Mouse (Mus musculus) cortical plate, adult 2 months (tissue): ENCODE results near the gene Ttc30a2. TPM values are rescaled to one million over a fixed set of nuclear protein-coding genes. Genes with fewer than 3 reads are reported as not detected.
A peak's percentile ranks its signal among the peaks of the same experiment; 100 is the strongest.

Source experiments
- H3K27ac ChIP-seq: fragments of 200-500 bp; 2 replicates; pipeline ENCODE4 v1.5.1; 2012; ENCODE audit warnings: low read length, control low read depth, inconsistent platforms; ENCODE audit not compliant: insufficient read depth
- H3K4me1 ChIP-seq: fragments of 200-500 bp; 2 replicates; pipeline ENCODE4 v1.6.1; 2011; ENCODE audit warnings: low read length; ENCODE audit not compliant: control insufficient read depth, insufficient read depth
- H3K4me3 ChIP-seq: fragments of 200-500 bp; 2 replicates; pipeline ENCODE4 v1.5.1; 2011; ENCODE audit warnings: mild to moderate bottlenecking, low read length, control low read depth; ENCODE audit not compliant: insufficient read depth
- CTCF ChIP-seq: fragments of 200-500 bp; IDR thresholded peaks from 2 replicates; pipeline ENCODE4 v1.5.1; 2011; ENCODE audit warnings: mild to moderate bottlenecking, control low read depth, low read length; ENCODE audit not compliant: insufficient read depth; ENCODE audit errors: extremely low read depth
- POLR2A ChIP-seq: fragments of 200-500 bp; IDR thresholded peaks from 2 replicates; pipeline ENCODE4 v1.6.1; 2011; ENCODE audit warnings: mild to moderate bottlenecking, low read length, control low read depth; ENCODE audit not compliant: insufficient read depth; ENCODE audit errors: extremely low read depth
- polyA plus RNA-seq: library from polyadenylated mRNA; depleted of rRNA; stranded (reverse); fragments of >200 nt; gene quantifications from 2 replicates; pipeline ENCODE4 v1.2.3, GENCODE M21; 2012

The Ttc30a2 gene
- polyA plus RNA-seq, 1 experiment = 0.19 TPM

DNA sequence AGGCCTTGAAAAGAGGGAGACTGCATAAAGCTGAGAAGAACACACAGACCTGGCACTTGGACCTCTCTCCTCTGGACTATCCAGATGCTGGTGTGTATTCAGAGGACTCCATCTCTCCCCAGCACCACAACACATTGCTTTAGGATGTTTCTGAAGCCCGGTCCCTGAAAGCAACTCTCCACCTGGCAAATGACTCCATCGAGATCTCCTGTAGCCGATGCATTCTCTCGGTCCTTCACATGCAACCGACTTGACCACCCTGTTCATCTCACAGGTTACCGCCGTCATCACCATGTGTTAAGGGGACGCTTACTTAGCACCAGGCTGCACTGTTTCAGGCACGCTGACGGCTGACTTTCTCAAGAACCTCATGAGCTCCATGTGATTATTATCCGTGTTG lies 16.9 kb upstream of the Ttc30a2 start:
- Histone ChIP-seq H3K4me3 (no peak overlapping the region), H3K27ac (no peak overlapping the region), H3K4me1 (no peaks in the 10 kb centered on the region)
- TF ChIP-seq POLR2A (no peak), CTCF (no peak)

- no peak overlapping the region for H3K27ac ChIP-seq
- TF ChIP-seq POLR2A (no peak), CTCF (no peak)
- no peaks in the 10 kb centered on the region; the same call in 1 of the 2 replicates for H3K4me1 ChIP-seq
- no peak overlapping the region for H3K4me3 ChIP-seq
Observed at GRCm38 (mm10) chr2:75991581-75992205, 13.7 kb upstream of the Ttc30a2 start.

GRCm38 (mm10) chr2:75990885-75991539 lies 13.0 kb upstream of the Ttc30a2 start:
- H3K4me1 ChIP-seq = no peaks in the 10 kb centered on the region; the same call in 1 of the 2 replicates
- H3K4me3 ChIP-seq = no peak overlapping the region
- H3K27ac ChIP-seq = no peak overlapping the region
- TF ChIP-seq CTCF (peak; percentile 47), POLR2A (no peak)

- TF ChIP-seq POLR2A = no peak
- no peak for TF ChIP-seq CTCF
- no peak overlapping the region for H3K4me3 ChIP-seq
- no peaks in the 10 kb centered on the region; the same call in 1 of the 2 replicates for H3K4me1 ChIP-seq
- H3K27ac ChIP-seq = no peak overlapping the region
Observed at GRCm38 (mm10) chr2:75989694-75990093, 11.7 kb upstream of the Ttc30a2 start.

- no peak overlapping the region for H3K27ac ChIP-seq
- H3K4me3 ChIP-seq = no peak overlapping the region
- H3K4me1 ChIP-seq = no peaks in the 10 kb centered on the region; the same call in 1 of the 2 replicates
Observed at GRCm38 (mm10) chr2:75988779-75989363, 10.9 kb upstream of the Ttc30a2 start.

DNA sequence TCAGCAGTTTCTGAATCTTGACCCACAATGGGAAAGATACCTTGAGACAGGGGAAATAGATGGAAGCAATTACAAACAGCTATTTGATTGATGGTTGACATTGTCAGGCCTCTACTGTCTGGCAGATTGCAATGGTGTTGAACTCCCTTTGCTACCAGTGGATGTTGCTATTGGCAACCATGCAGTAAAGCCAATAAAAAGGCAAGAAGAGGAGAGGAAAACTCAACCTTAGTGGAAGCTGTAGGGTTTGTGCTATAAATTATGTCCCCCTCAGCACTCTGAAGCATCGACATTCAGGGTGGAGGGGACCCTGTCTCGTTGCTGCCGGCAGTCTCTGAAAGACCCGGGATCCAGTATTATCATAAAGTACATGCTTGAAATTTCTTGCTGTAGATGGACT lies 10.4 kb upstream of the Ttc30a2 start:
- Histone ChIP-seq H3K4me1 (no peaks in the 10 kb centered on the region; the same call in 1 of the 2 replicates), H3K4me3 (no peak overlapping the region), H3K27ac (no peak overlapping the region)
- TF ChIP-seq CTCF = no peak
- no peak for TF ChIP-seq POLR2A

More at GRCm38 (mm10) chr2:75988779-75989363, 10.9 kb upstream of the Ttc30a2 start:
- TF ChIP-seq CTCF (no peak), POLR2A (no peak)

GRCm38 (mm10) chr2:75987739-75988138 lies 9.8 kb upstream of the Ttc30a2 start:
- H3K4me3 ChIP-seq = no peak overlapping the region
- no peak for TF ChIP-seq CTCF
- TF ChIP-seq POLR2A = no peak
- no peaks in the 10 kb centered on the region; the same call in 1 of the 2 replicates for H3K4me1 ChIP-seq
- no peak overlapping the region for H3K27ac ChIP-seq

DNA sequence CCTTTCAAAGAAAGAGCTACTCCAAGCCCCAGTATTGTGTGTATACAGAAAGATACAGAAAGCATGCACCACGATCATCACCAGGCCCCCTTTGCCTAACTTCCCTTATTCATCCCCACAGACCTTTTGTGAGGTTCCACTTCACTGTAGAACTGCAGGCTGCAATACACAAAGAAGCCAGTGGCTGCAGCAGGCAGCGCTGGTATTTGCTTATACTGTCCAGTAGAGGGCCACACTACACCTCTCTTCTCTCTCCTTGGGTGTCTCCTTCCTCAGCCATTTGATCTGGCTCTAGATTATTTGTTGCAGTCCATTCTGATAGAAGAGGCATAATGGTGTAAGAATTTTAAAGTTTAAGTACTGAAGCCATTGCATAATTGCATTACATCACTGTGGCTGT lies 7.2 kb upstream of the Ttc30a2 start:
- H3K4me3 ChIP-seq = no peak overlapping the region
- H3K27ac ChIP-seq = no peak overlapping the region
- TF ChIP-seq POLR2A = no peak
- peak; percentile 97 for TF ChIP-seq CTCF
- H3K4me1 ChIP-seq = no peaks in the 10 kb centered on the region; the same call in 1 of the 2 replicates

- no peak overlapping the region for H3K4me3 ChIP-seq
- TF ChIP-seq CTCF (no peak), POLR2A (no peak)
Observed at GRCm38 (mm10) chr2:75983847-75984246, 5.9 kb upstream of the Ttc30a2 start.

More at GRCm38 (mm10) chr2:75983847-75984246, 5.9 kb upstream of the Ttc30a2 start:
- H3K27ac ChIP-seq = no peak overlapping the region
- no peaks in the 10 kb centered on the region; the same call in 1 of the 2 replicates for H3K4me1 ChIP-seq
